Mouse (Mus musculus) ovary, postnatal 36 days (tissue): ENCODE measurements at regions not wholly inside any gene's neighbourhood (a gene's known extent, or its start where the extent isn't known, plus 50 kb on each side); places are given as distances from the start of the nearest gene placed in this dataset.

Source experiments
- DNase-seq: peaks from one replicate; pipeline ENCODE4 v3.0.0; 2022; ENCODE audit warnings: low spot score, mixed read lengths

DNA sequence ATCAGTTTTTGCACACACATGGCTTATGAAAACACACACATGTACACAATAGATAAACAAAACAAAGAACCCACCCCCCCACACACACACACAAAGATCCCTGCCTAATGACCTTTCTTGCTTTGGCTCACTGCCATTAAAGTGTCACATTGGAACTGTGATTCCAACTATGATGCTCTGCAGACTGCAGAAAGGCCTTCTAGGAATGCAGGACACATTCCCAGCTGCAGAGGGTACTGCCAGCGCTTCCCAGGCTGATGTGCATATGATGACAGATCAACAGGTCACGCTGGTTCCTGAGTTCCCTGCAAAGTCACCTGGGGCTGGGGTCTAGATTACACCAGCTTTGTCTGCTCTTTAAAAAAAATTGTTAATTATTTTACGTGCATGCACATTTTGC is 68.1 kb upstream of the Ppm1j start:
- no peak for DNase-seq

DNA sequence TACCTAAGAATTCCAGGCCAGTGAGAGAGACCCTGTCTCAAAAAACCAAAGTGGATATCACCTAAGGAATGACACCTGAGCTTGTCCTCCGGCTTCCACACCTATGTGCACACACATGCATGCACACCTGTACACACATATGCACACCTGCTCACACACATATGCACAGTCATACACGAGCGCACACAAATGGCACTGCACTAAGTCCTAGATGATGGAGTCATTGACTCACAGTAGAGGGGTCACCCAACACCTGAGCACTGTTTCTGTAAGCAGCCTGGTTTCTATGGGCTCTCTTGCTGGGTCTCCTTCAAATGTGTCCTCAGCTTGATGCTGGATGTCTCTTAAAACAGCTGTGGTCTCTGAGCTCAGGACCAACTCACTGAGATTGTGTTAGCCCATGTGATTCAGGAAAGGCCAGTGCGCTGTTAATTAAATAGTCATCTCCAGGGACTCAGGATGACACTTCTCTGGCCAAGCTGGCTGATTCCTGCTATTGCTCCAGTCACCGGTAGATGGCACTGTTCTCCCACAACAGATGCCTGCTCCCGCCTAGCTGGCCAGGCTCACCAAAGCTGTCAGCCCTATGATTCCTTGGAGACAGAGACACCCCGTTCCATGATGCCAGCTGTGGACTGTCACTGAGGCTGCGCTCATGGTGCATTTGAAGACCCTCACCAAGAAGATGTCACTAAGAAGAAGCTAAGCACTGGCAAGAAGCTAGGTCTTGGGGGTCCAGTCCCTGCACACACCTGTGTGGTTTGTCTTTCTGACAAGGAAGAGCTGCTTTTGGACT is 66.8 kb upstream of the Ppm1j start:
- peak; percentile 61 for DNase-seq

DNA sequence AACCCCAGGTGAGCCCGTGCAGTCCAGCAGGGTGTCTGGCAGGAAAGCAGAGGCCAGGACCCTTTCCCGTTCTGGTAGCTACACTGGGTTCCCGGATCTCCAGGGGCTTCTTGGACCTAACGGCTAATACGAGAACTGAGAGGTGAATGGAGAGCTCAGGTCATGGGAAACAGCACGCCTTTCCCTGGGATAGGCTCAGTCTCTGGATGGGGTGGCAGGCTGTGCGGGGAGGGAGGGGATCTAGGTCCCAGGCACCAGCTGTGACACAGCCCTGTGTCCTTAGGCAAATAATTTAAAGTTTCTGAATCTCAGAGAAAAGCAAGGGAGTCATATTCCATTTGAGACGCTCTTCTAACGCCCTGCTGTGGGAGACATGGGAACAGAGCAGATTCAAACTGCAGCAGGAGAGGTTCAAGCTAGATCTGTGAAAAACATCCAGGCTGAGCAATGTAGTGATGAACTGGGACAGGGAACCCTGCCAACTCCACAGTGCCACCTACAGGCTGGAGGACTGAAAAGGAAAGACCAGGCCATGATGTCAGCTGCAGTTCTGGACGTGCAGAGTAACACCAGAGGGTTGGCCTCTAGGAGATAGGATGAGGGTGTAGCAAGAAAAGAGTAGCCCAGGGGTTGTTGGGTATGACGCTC is 66.1 kb upstream of the Ppm1j start:
- DNase-seq, result peak; percentile 27
